Mouse (Mus musculus): Measurements from ENCODE around the gene Adal. TPM values are rescaled to one million over a fixed set of nuclear protein-coding genes. Genes with fewer than 3 reads are reported as not detected.
"Not testable (repeated sequence)": the region's sequence is repeated elsewhere in the genome, so short reads cannot be mapped to it uniquely, and the experiment has no call there.

The Adal gene
- total RNA-seq (2021), result 10 to 100 TPM; 13.7 to 20.1 TPM
- long read RNA-seq, experiment 1, partial matches to known transcripts, result 1 of 17 reads
- long read RNA-seq, experiment 1, other reads (novel, unspliced or antisense), result 11 of 17 reads
- long read RNA-seq, experiment 2, partial matches to known transcripts, result 1 of 12 reads
- long read RNA-seq, experiment 2, other reads (novel, unspliced or antisense), result 7 of 12 reads

- DNase-seq (ENCODE audit: low spot score in 2 of 2), result peak; percentile 91
- intact Hi-C loops (cut with DNase I), result no loop called here
These were observed at the start of gene Adal, which contains the start of gene Lcmt2 for GRCm38 (mm10) chr2:121140018-121140882. TSS of gene Adal (plus strand) at chr2:121140428. TSS of gene Lcmt2 (minus strand) at chr2:121140653.

- intact Hi-C loops (cut with DNase I), result loop anchor here (2.0 kb wide), 2 partner anchors 61 to 125 kb away; partner anchors contain the start of gene Tmem62
These were observed 38.2 kb upstream of the Adal start for GRCm38 (mm10) chr2:121102051-121102450.

GRCm38 (mm10) chr2:121105940-121106339 lies 34.3 kb upstream of the Adal start:
- intact Hi-C loops (cut with DNase I), result no loop called here
- no peak for DNase-seq (ENCODE audit: low spot score in 2 of 2)

More at GRCm38 (mm10) chr2:121102051-121102450, 38.2 kb upstream of the Adal start:
- DNase-seq (ENCODE audit: low spot score in 2 of 2), result peak; percentile 83 to 87

GRCm38 (mm10) chr2:121109695-121110094 lies 30.5 kb upstream of the Adal start, which contains the start of gene Tgm7:
TSS of gene Tgm7 (minus strand) at chr2:121109795.
- DNase-seq (ENCODE audit: low spot score in 2 of 2), result no peak
- intact Hi-C loops (cut with DNase I), result no loop called here

- DNase-seq (ENCODE audit: low spot score in 2 of 2), result no peak
- intact Hi-C loops (cut with DNase I), result no loop called here
These were observed 24.8 kb upstream of the Adal start for GRCm38 (mm10) chr2:121115418-121115817.

GRCm38 (mm10) chr2:121119260-121119659 lies 21.0 kb upstream of the Adal start:
- intact Hi-C loops (cut with DNase I), result no loop called here
- no peak for DNase-seq (ENCODE audit: low spot score in 2 of 2)

- intact Hi-C loops (cut with DNase I); DNase-seq (ENCODE audit: low spot score in 2 of 2): not testable (repeated sequence)
These were observed 13.9 kb upstream of the Adal start for GRCm38 (mm10) chr2:121126302-121126701.

GRCm38 (mm10) chr2:121127536-121127935 lies 12.7 kb upstream of the Adal start:
- intact Hi-C loops (cut with DNase I), result no loop called here

GRCm38 (mm10) chr2:121128865-121129620 lies 11.2 kb upstream of the Adal start:
- DNase-seq (ENCODE audit: low spot score in 2 of 2), result no peak
- intact Hi-C loops (cut with DNase I), result no loop called here

More at GRCm38 (mm10) chr2:121127536-121127935, 12.7 kb upstream of the Adal start:
- no peak for DNase-seq (ENCODE audit: low spot score in 2 of 2)

GRCm38 (mm10) chr2:121132822-121133221 lies 7.4 kb upstream of the Adal start:
- DNase-seq (ENCODE audit: low spot score in 2 of 2), result no peak
- intact Hi-C loops (cut with DNase I), result no loop called here

- no peak for DNase-seq (ENCODE audit: low spot score in 2 of 2)
- intact Hi-C loops (cut with DNase I), result no loop called here
These were observed 2.9 kb upstream of the Adal start for GRCm38 (mm10) chr2:121137371-121137770.

GRCm38 (mm10) chr2:121139266-121140017 lies 786 bp upstream of the Adal start:
- intact Hi-C loops (cut with DNase I), result no loop called here
- peak in 1 of 2 experiments; percentile 9 for DNase-seq (ENCODE audit: low spot score in 2 of 2)

- DNase-seq (ENCODE audit: low spot score in 2 of 2), result no peak
- intact Hi-C loops (cut with DNase I), result no loop called here
These were observed 1.2 kb downstream of the Adal start for GRCm38 (mm10) chr2:121141216-121142035.

GRCm38 (mm10) chr2:121142415-121142814 lies 2.2 kb downstream of the Adal start:
- no peak for DNase-seq (ENCODE audit: low spot score in 2 of 2)
- intact Hi-C loops (cut with DNase I), result no loop called here

GRCm38 (mm10) chr2:121149679-121150078 lies 9.5 kb downstream of the Adal start:
- intact Hi-C loops (cut with DNase I), result no loop called here
- DNase-seq (ENCODE audit: low spot score in 2 of 2), result no peak

GRCm38 (mm10) chr2:121153100-121153499 lies 12.9 kb downstream of the Adal start:
- intact Hi-C loops (cut with DNase I), result no loop called here

GRCm38 (mm10) chr2:121169173-121169572 lies 28.9 kb downstream of the Adal start:
- DNase-seq (ENCODE audit: low spot score in 2 of 2), result no peak
- intact Hi-C loops (cut with DNase I), result no loop called here

More at GRCm38 (mm10) chr2:121153100-121153499, 12.9 kb downstream of the Adal start:
- DNase-seq (ENCODE audit: low spot score in 2 of 2), result no peak

- DNase-seq (ENCODE audit: low spot score in 2 of 2), result no peak
- intact Hi-C loops (cut with DNase I), result no loop called here
These were observed 29.7 kb downstream of the Adal start for GRCm38 (mm10) chr2:121169902-121170301.
